In the genomic region with DNA sequence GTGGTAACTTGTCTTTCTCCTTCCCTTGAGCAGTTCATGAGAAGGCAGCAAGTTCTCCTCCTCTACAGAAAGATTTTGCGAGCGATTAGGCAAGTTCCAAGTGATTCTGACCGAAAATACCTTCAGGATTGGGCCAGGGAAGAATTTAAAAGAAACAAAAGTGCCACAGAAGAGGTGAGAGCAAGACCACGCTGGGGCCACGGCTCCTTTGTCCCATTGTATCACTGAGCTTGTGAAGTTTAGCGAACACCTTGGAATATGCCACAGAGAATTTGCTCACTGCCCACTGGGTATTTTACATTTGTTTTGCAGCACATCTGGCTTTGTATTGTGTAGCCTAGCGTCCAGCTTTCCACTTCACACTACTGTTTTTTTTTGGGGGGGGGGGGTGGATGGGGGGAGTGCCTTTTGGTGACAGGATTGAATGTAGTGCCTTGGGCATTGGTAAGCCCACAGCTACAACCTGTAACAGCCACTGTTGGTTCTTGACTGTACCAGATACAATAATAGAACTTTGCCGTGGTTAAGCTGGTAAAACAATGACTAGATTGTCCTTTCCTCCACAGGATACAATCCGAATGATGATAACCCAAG, we compare ENCODE assay signal across 8 mouse cellular contexts. TPM values are rescaled to one million over a fixed set of nuclear protein-coding genes. Genes with fewer than 3 reads are reported as not detected.
DNase-seq lines count a peak whose midpoint lies in the region; ATAC-seq and TF ChIP-seq lines count a peak whose summit lies in the region.

No protein-coding gene starts in this region.

- H3K4me2 ChIP-seq in hindbrain, postnatal 0 days (ENCODE audit: low read depth, low read length), result peak overlapping the region; percentile 75
- peak overlapping the region; percentile 73 for H3K4me2 ChIP-seq in neural tube, embryonic 12.5 days (replicated peaks)

- H3K27ac ChIP-seq in liver, adult 2 months (replicated peaks; ENCODE audit: insufficient read depth, low read depth, low read length), result peak overlapping the region; percentile 95
- H3K27ac ChIP-seq in embryonic facial prominence, embryonic 10.5 days (replicated peaks), result peak overlapping the region; percentile 97
- H3K27ac ChIP-seq in hindbrain, postnatal 0 days, result peak overlapping the region; percentile 98
- peak overlapping the region; percentile 99 for H3K27ac ChIP-seq in neural tube, embryonic 12.5 days

- no peaks in the 10 kb centered on the region for H3K27me3 ChIP-seq in liver, adult 2 months (ENCODE audit: control insufficient read depth, insufficient read depth, low read length)
- H3K27me3 ChIP-seq in embryonic facial prominence, embryonic 10.5 days (replicated peaks; ENCODE audit: low read depth, poor library complexity, severe bottlenecking), result no peaks in the 10 kb centered on the region
- no peaks in the 10 kb centered on the region for H3K27me3 ChIP-seq in hindbrain, postnatal 0 days (ENCODE audit: insufficient read depth, low read length)
- no peaks in the 10 kb centered on the region for H3K27me3 ChIP-seq in neural tube, embryonic 12.5 days (replicated peaks)

- peak; percentile 41 for ATAC-seq in hindbrain, postnatal 0 days
- ATAC-seq in neural tube, embryonic 12.5 days (ENCODE audit: low FRiP score, low read depth), result peak; percentile 55
- no peak for ATAC-seq in inflammation-experienced regulatory T-cells, adult 6 months

- H3K4me3 ChIP-seq in liver, adult 2 months (ENCODE audit: insufficient read depth, low read depth, low read length), result peak overlapping the region; percentile 95
- peak overlapping the region; percentile 67 for H3K4me3 ChIP-seq in embryonic facial prominence, embryonic 10.5 days
- H3K4me3 ChIP-seq in hindbrain, postnatal 0 days (ENCODE audit: low read length), result peak overlapping the region; percentile 82
- peak overlapping the region; percentile 87 for H3K4me3 ChIP-seq in neural tube, embryonic 12.5 days

- TF ChIP-seq POLR2A in liver, adult 2 months (IDR thresholded peaks at IDR 0.05; ENCODE audit: extremely low read depth, insufficient read depth, low read length), result no peak

- H3K9ac ChIP-seq in liver, adult 2 months (ENCODE audit: low read depth, low read length), result peak overlapping the region; percentile 92
- H3K9ac ChIP-seq in hindbrain, postnatal 0 days (replicated peaks; ENCODE audit: low read length), result peak overlapping the region; percentile 88
- peak overlapping the region; percentile 89 for H3K9ac ChIP-seq in neural tube, embryonic 12.5 days

- H3K36me3 ChIP-seq in liver, adult 2 months (ENCODE audit: control insufficient read depth, insufficient read depth, low read length), result no peaks in the 10 kb centered on the region
- peaks cover 18% of the 10 kb centered on the region for H3K36me3 ChIP-seq in embryonic facial prominence, embryonic 10.5 days (replicated peaks)
- no peaks in the 10 kb centered on the region for H3K36me3 ChIP-seq in hindbrain, postnatal 0 days (ENCODE audit: insufficient read depth, low read length)
- peaks cover 5% of the 10 kb centered on the region; the same call in 1 of the 2 replicates for H3K36me3 ChIP-seq in neural tube, embryonic 12.5 days

- no peak for DNase-seq in liver, adult 2 months (ENCODE audit: extremely low read depth, low read depth, low spot score)
- no peak for DNase-seq in liver
- DNase-seq in embryonic facial prominence, embryonic 10.5 days (ENCODE audit: low spot score), result no peak
- DNase-seq in hindbrain, postnatal 0 days (ENCODE audit: low spot score), result no peak
- DNase-seq in thymus, adult 18-20 months, result no peak
- DNase-seq in layer of hippocampus, adult 18-20 months (ENCODE audit: low spot score in 2 of 2), result no peak

- H3K9me3 ChIP-seq in embryonic facial prominence, embryonic 10.5 days, result no peaks in the 10 kb centered on the region; the same call in 1 of the 2 replicates
- H3K9me3 ChIP-seq in hindbrain, postnatal 0 days (ENCODE audit: low read length), result no peaks in the 10 kb centered on the region
- H3K9me3 ChIP-seq in neural tube, embryonic 12.5 days, result no peaks in the 10 kb centered on the region

- no peak for TF ChIP-seq CTCF in liver, adult 2 months (IDR thresholded peaks at IDR 0.05; ENCODE audit: low read depth, low read length)
- no peak for TF ChIP-seq CTCF in hindbrain, postnatal 0 days (IDR thresholded peaks at IDR 0.05; ENCODE audit: low read depth)

- H3K79me2 ChIP-seq in liver, adult 2 months (ENCODE audit: control insufficient read depth, insufficient read depth, low read length), result no peaks in the 10 kb centered on the region

- peaks cover 2% of the 10 kb centered on the region; the same call in 1 of the 2 replicates for H3K4me1 ChIP-seq in liver, adult 2 months (ENCODE audit: control insufficient read depth, insufficient read depth, low read length)
- H3K4me1 ChIP-seq in embryonic facial prominence, embryonic 10.5 days, result peaks cover 10% of the 10 kb centered on the region
- peaks cover 7% of the 10 kb centered on the region; the same call in 1 of the 2 replicates for H3K4me1 ChIP-seq in hindbrain, postnatal 0 days (ENCODE audit: insufficient read depth, low read length)
- H3K4me1 ChIP-seq in neural tube, embryonic 12.5 days, result peaks cover 9% of the 10 kb centered on the region

- 5% methylated on average over 9 of the region's 9 CpGs for WGBS in liver, adult 2 months
- 11% methylated on average over 9 of the region's 9 CpGs for WGBS in embryonic facial prominence, embryonic 10.5 days
- 6% methylated on average over 9 of the region's 9 CpGs for WGBS in hindbrain, postnatal 0 days
- 14% methylated on average over 9 of the region's 9 CpGs for WGBS in neural tube, embryonic 12.5 days

RNA-seq across cellular contexts. Expression of a gene that starts 0.6 kb away (rescaled TPM):
- total RNA-seq in liver, adult 2 months (2014; rRNA removed), result 28.5 and 46.9 TPM in 2 replicates
- polyA plus RNA-seq in liver, adult 2 months (2012; rRNA removed), result 5.8 and 5.9 TPM in 2 replicates
- 95.6 and 112 TPM in 2 replicates for polyA plus RNA-seq in embryonic facial prominence, embryonic 10.5 days (2016; fragmentation: Nextera tagmentation; extraction: Ambion mirVana)
- 31.9 and 33.1 TPM in 2 replicates for total RNA-seq in hindbrain, postnatal 0 days (2014; rRNA removed)
- polyA plus RNA-seq in hindbrain, postnatal 0 days (2015; fragmentation: Nextera tagmentation; extraction: Ambion mirVana), result 114 and 118 TPM in 2 replicates
- 152 and 160 TPM in 2 replicates for polyA plus RNA-seq in neural tube, embryonic 12.5 days (2016; fragmentation: Nextera tagmentation; extraction: Ambion mirVana)
- polyA plus RNA-seq in inflammation-experienced regulatory T-cells, adult 6 months (2017; shearing (Covaris generic)), result 10 to 100 TPM; 61.9 to 82.1 (median 71.3) TPM
- 10 to 100 TPM; 34.9 to 35.4 TPM for total RNA-seq in layer of hippocampus, adult 18-20 months (2021)
